Mouse (Mus musculus): Measurements from ENCODE around the gene Thap11. TPM values are rescaled to one million over a fixed set of nuclear protein-coding genes. Genes with fewer than 3 reads are reported as not detected.

Thap11 gene
- 29.0 TPM for polyA plus RNA-seq (2014; fragmentation: Illumina TruSeq; extraction: RNeasy Lipid Tissue Mini Kit (QIAGEN cat#74804); ENCODE audit: insufficient read depth, low read depth, low replicate concordance)

GRCm38 (mm10) chr8:105854715-105855216, at the start of gene Thap11:
Gene Thap11, plus strand, starts transcription at chr8:105855132.

GRCm38 (mm10) chr8:105826861-105827848, 27.8 kb upstream of the Thap11 start, which contains the start of the genes Ranbp10 and Tsnaxip1:
Gene Ranbp10, minus strand, starts transcription at chr8:105827350.
Gene Tsnaxip1, plus strand, starts transcription at chr8:105827731.

GRCm38 (mm10) chr8:105853178-105853577, 1.8 kb upstream of the Thap11 start, which contains the start of gene Cenpt:
Gene Cenpt, minus strand, starts transcription at chr8:105853278.

DNA sequence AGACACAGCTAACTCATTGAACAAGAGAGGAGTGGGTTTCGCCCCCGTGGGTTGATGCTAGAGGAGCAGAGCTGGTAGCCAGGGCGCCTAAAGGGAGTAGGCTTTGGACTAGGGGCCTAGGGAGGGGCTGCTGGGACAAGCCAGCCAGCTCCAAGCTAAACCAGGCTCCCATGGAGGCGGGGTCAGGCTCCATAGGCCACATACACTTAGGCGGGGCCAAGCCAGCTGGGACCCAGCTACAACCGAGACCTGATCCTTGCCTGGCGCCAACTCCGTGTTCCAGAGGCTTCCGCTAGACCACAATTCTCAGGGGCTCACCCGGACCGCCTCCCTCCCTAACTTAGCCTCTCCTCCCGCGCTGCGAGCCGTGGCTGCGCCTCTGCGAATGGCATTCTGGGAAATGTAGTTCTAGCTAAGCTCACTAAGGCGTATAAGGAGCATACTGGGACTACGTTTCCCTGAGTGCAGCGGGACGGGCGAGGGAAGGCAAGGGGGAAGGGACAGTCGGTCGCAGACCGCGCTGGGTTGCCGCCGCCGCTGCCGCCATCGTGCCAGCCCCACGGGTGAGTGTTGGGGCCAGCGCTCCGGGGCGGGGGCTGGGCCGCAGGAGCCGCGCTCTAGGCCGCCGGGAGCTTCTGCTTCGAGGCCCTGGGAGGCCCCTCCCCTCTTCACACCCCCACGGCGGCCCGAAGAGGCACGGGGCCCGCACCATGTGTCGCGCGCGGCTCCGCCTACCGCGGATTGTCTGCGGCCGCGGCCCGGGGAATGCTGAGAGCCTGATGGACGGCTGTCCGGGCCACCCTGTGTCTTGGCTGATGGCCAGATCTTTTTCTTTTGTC, 5.4 kb downstream of the Thap11 start, which contains the start of gene Nutf2:
Nutf2 (plus strand) TSS at position 438 of the 839 bp plus-strand sequence.

DNA sequence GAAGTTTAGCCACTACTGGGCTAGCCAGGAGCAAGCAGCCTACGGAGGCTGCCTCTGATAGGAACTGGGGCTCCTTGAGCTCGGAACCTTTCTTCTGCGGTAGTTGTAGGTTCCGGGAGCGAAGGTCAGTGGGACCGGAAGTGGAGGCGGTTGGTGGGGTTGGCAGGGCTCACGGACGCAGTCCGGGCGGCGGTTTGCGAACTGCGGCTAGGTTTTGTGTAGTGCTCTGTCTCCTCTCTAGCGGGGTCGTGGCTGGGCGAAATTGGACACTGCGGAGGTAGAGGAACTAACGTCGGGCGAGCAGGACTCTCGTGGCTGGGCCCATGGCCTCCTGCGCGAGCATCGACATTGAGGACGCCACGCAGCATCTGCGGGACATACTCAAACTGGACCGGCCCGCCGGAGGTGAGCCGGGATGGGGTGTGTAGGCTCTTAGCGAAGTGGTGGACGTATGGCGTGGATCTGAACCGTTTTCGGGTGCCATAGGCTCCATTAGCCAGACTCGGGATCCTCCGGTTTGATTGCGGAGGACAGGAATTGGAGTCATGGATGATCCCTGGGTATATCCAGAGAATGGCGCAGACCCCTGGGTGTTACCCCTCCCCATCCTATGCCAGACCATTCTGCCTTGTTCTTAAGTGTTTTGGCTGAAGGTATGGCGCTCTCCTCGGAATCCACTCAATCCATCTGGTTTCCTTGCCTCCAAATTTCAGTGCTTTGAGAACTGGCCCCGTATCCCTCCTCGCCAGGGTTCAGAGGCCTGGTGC, 26.0 kb downstream of the Thap11 start, which contains the start of gene Edc4:
Edc4 (plus strand) TSS at position 128 of the 767 bp plus-strand sequence.

DNA sequence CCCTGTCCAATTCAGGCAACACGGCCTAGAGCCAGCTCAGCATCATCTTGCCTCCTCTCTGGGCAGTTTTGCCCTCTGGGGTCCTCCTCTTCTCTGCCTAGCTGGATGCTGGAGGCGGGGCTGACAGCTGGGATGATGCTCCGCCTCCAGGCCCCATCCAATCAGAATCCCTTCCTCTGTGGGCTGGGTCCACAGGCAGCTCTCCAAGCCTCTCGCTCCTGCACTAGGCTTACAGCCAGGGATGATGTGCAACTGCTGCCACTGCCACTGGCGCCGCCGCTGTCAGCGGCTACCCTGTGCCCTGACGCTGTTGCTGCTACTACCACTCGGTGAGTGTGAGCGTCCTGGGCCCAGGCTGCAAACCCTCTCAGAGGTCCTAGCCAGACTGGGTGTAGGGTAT, 38.4 kb downstream of the Thap11 start, which contains the start of gene Nrn1l:
Nrn1l (plus strand) TSS at position 229 of the 400 bp plus-strand sequence.

DNA sequence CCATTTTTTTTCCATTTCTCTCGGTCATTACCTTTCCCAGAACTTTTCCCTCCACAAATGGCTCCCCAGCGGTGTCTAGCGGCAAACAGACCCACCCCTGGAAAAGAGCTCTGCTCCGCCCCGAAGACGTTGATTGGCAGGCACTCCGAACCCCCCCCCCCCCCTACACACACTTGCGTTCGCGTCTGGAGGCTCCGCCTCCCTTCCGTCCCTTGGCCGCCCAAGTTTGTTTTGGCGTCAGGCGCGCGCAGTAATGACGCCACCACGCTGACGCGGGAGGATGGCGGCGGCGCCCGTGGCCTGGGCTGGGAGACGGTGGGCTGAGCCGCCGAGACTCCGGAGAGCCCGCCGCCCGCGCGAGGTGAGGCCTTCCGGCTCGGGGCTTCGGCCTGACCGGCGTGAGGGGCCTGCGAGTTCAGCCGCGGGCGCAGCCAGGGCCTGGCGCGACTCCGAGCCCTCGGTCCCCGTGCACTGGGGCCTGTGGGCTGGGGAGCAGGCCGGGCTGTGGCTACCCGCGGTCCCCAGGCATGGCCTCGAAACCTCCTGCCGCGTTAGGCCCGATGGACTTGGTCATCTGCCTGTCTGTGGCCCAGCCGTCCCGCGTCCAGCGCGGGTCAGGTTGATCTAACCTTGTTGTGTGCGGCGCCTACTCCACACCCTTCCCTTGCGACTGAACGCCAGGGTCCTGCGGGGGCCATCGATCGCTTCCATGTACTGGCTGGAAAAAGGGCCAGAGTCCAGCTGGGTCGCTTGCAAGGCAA, 45.4 kb downstream of the Thap11 start, which contains the start of gene Pskh1:
Pskh1 (plus strand) TSS at position 262 of the 761 bp plus-strand sequence.

Other genes with a start within 250 kb of the Thap11 start
- 24.7 TPM for gene Ripor1, start 249.9 kb upstream of the Thap11 start, polyA plus RNA-seq (2014; fragmentation: Illumina TruSeq; extraction: RNeasy Lipid Tissue Mini Kit (QIAGEN cat#74804); ENCODE audit: insufficient read depth, low read depth, low replicate concordance)
- gene Ctcf, start 218.6 kb upstream of the Thap11 start, polyA plus RNA-seq (2014; fragmentation: Illumina TruSeq; extraction: RNeasy Lipid Tissue Mini Kit (QIAGEN cat#74804); ENCODE audit: insufficient read depth, low read depth, low replicate concordance): 25.0 TPM
- gene Agrp, start 217.7 kb upstream of the Thap11 start, polyA plus RNA-seq (2014; fragmentation: Illumina TruSeq; extraction: RNeasy Lipid Tissue Mini Kit (QIAGEN cat#74804); ENCODE audit: insufficient read depth, low read depth, low replicate concordance): 4.4 TPM
- 2.7 TPM for gene Carmil2, start 168.9 kb upstream of the Thap11 start, polyA plus RNA-seq (2014; fragmentation: Illumina TruSeq; extraction: RNeasy Lipid Tissue Mini Kit (QIAGEN cat#74804); ENCODE audit: insufficient read depth, low read depth, low replicate concordance)
- gene Acd, start 154.0 kb upstream of the Thap11 start, polyA plus RNA-seq (2014; fragmentation: Illumina TruSeq; extraction: RNeasy Lipid Tissue Mini Kit (QIAGEN cat#74804); ENCODE audit: insufficient read depth, low read depth, low replicate concordance): 22.3 TPM
- gene Pard6a, start 154.0 kb upstream of the Thap11 start, polyA plus RNA-seq (2014; fragmentation: Illumina TruSeq; extraction: RNeasy Lipid Tissue Mini Kit (QIAGEN cat#74804); ENCODE audit: insufficient read depth, low read depth, low replicate concordance): 12.1 TPM
- not detected for gene 4933405L10Rik, start 147.5 kb upstream of the Thap11 start, polyA plus RNA-seq (2014; fragmentation: Illumina TruSeq; extraction: RNeasy Lipid Tissue Mini Kit (QIAGEN cat#74804); ENCODE audit: insufficient read depth, low read depth, low replicate concordance)
- 4.8 TPM for gene Enkd1, start 146.9 kb upstream of the Thap11 start, polyA plus RNA-seq (2014; fragmentation: Illumina TruSeq; extraction: RNeasy Lipid Tissue Mini Kit (QIAGEN cat#74804); ENCODE audit: insufficient read depth, low read depth, low replicate concordance)
- gene Gfod2, start 96.5 kb upstream of the Thap11 start, polyA plus RNA-seq (2014; fragmentation: Illumina TruSeq; extraction: RNeasy Lipid Tissue Mini Kit (QIAGEN cat#74804); ENCODE audit: insufficient read depth, low read depth, low replicate concordance): 9.4 TPM
- gene Ranbp10, start 27.8 kb upstream of the Thap11 start, polyA plus RNA-seq (2014; fragmentation: Illumina TruSeq; extraction: RNeasy Lipid Tissue Mini Kit (QIAGEN cat#74804); ENCODE audit: insufficient read depth, low read depth, low replicate concordance): 7.8 TPM
- 3.0 TPM for gene Tsnaxip1, start 27.4 kb upstream of the Thap11 start, polyA plus RNA-seq (2014; fragmentation: Illumina TruSeq; extraction: RNeasy Lipid Tissue Mini Kit (QIAGEN cat#74804); ENCODE audit: insufficient read depth, low read depth, low replicate concordance)
- 8.7 TPM for gene Cenpt, start 1.9 kb upstream of the Thap11 start, polyA plus RNA-seq (2014; fragmentation: Illumina TruSeq; extraction: RNeasy Lipid Tissue Mini Kit (QIAGEN cat#74804); ENCODE audit: insufficient read depth, low read depth, low replicate concordance)
- gene Nutf2, start 5.4 kb downstream of the Thap11 start, polyA plus RNA-seq (2014; fragmentation: Illumina TruSeq; extraction: RNeasy Lipid Tissue Mini Kit (QIAGEN cat#74804); ENCODE audit: insufficient read depth, low read depth, low replicate concordance): 73.5 TPM
- 11.8 TPM for gene Edc4, start 25.7 kb downstream of the Thap11 start, polyA plus RNA-seq (2014; fragmentation: Illumina TruSeq; extraction: RNeasy Lipid Tissue Mini Kit (QIAGEN cat#74804); ENCODE audit: insufficient read depth, low read depth, low replicate concordance)
- 0.93 TPM for gene Nrn1l, start 38.4 kb downstream of the Thap11 start, polyA plus RNA-seq (2014; fragmentation: Illumina TruSeq; extraction: RNeasy Lipid Tissue Mini Kit (QIAGEN cat#74804); ENCODE audit: insufficient read depth, low read depth, low replicate concordance)
- 11.8 TPM for gene Pskh1, start 45.3 kb downstream of the Thap11 start, polyA plus RNA-seq (2014; fragmentation: Illumina TruSeq; extraction: RNeasy Lipid Tissue Mini Kit (QIAGEN cat#74804); ENCODE audit: insufficient read depth, low read depth, low replicate concordance)
- 0.77 TPM for gene Ctrl, start 78.7 kb downstream of the Thap11 start, polyA plus RNA-seq (2014; fragmentation: Illumina TruSeq; extraction: RNeasy Lipid Tissue Mini Kit (QIAGEN cat#74804); ENCODE audit: insufficient read depth, low read depth, low replicate concordance)
- 150 TPM for gene Psmb10, start 83.3 kb downstream of the Thap11 start, polyA plus RNA-seq (2014; fragmentation: Illumina TruSeq; extraction: RNeasy Lipid Tissue Mini Kit (QIAGEN cat#74804); ENCODE audit: insufficient read depth, low read depth, low replicate concordance)
- gene Lcat, start 88.2 kb downstream of the Thap11 start, polyA plus RNA-seq (2014; fragmentation: Illumina TruSeq; extraction: RNeasy Lipid Tissue Mini Kit (QIAGEN cat#74804); ENCODE audit: insufficient read depth, low read depth, low replicate concordance): 1.00 TPM
- 21.9 TPM for gene Slc12a4, start 111.0 kb downstream of the Thap11 start, polyA plus RNA-seq (2014; fragmentation: Illumina TruSeq; extraction: RNeasy Lipid Tissue Mini Kit (QIAGEN cat#74804); ENCODE audit: insufficient read depth, low read depth, low replicate concordance)
- gene Dpep3, start 124.3 kb downstream of the Thap11 start, polyA plus RNA-seq (2014; fragmentation: Illumina TruSeq; extraction: RNeasy Lipid Tissue Mini Kit (QIAGEN cat#74804); ENCODE audit: insufficient read depth, low read depth, low replicate concordance): not detected
- 7.0 TPM for gene Dus2, start 136.2 kb downstream of the Thap11 start, polyA plus RNA-seq (2014; fragmentation: Illumina TruSeq; extraction: RNeasy Lipid Tissue Mini Kit (QIAGEN cat#74804); ENCODE audit: insufficient read depth, low read depth, low replicate concordance)
- gene Dpep2nb, start 150.8 kb downstream of the Thap11 start, polyA plus RNA-seq (2014; fragmentation: Illumina TruSeq; extraction: RNeasy Lipid Tissue Mini Kit (QIAGEN cat#74804); ENCODE audit: insufficient read depth, low read depth, low replicate concordance): not detected
- gene Ddx28, start 156.8 kb downstream of the Thap11 start, polyA plus RNA-seq (2014; fragmentation: Illumina TruSeq; extraction: RNeasy Lipid Tissue Mini Kit (QIAGEN cat#74804); ENCODE audit: insufficient read depth, low read depth, low replicate concordance): 4.4 TPM
- 10.7 TPM for gene Nfatc3, start 203.7 kb downstream of the Thap11 start, polyA plus RNA-seq (2014; fragmentation: Illumina TruSeq; extraction: RNeasy Lipid Tissue Mini Kit (QIAGEN cat#74804); ENCODE audit: insufficient read depth, low read depth, low replicate concordance)

Data from lung, adult 10 weeks (tissue).